8 mouse cellular contexts compared by ENCODE assay signal in the genomic region with DNA sequence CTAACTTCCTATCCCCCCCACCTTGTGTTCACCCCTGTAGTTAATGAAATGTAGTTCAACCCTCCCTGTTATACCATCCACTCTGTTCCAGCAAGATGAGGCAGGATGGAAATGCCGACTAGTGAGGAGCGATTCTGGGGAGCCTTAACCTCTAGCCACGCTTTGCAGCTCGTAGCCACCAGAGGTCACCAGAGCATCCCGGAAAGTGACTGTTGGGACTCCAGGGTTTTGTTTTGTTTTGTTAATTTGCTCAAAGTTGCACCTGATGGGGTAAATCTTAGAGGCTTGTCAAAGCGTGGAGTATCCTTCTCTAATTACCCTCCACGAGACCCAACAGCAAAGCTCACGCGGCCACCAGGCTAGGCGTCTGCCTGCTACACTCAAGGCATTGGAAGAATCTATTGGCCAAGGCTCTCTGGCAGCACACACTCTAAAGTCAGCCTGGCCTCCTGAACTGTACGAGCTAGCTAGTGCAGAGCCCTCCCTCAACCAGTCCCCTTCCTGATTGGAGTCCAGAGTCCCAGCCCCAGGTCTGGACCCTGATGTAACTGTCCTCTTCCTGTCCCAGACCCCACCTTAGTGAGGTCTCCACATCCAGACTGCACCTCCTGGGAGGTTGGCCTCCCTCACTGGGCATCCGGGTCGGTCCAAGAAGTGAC. TPM values are rescaled to one million over a fixed set of nuclear protein-coding genes. Genes with fewer than 3 reads are reported as not detected.
A peak's percentile ranks its signal among the peaks of the same experiment; 100 is the strongest.
DNase-seq lines count a peak whose midpoint lies in the region; ATAC-seq and TF ChIP-seq lines count a peak whose summit lies in the region.

No protein-coding gene starts in this region.

- TF ChIP-seq CTCF in thymus, adult 2 months (IDR thresholded peaks at IDR 0.05; ENCODE audit: borderline replicate concordance, control insufficient read depth, extremely low read depth, insufficient read depth, low read length, poor library complexity), result no peak
- peak; percentile 79 for TF ChIP-seq CTCF in brain, embryonic 14.5 days (IDR thresholded peaks at IDR 0.05; ENCODE audit: borderline replicate concordance, extremely low read depth, insufficient read depth, insufficient read length)
- peak; percentile 83 for TF ChIP-seq CTCF in lung, embryonic 14.5 days (IDR thresholded peaks at IDR 0.05; ENCODE audit: low read depth)
- peak; percentile 45; the same call in 1 of the 2 replicates for TF ChIP-seq CTCF in olfactory bulb, adult 2 months (IDR thresholded peaks at IDR 0.05; ENCODE audit: insufficient read depth, low read depth, low read length)

- peaks cover 4% of the 10 kb centered on the region; the same call in 1 of the 2 replicates for H3K4me1 ChIP-seq in thymus, adult 2 months (replicated peaks; ENCODE audit: control insufficient read depth, insufficient read depth, low read length)
- peaks cover 6% of the 10 kb centered on the region; the same call in 1 of the 2 replicates for H3K4me1 ChIP-seq in forebrain, embryonic 15.5 days
- 0 out of 2 replicates have a peak, but pooled peaks cover 2% of the 10 kb centered on the region for H3K4me1 ChIP-seq in intestine, embryonic 15.5 days (replicated peaks)
- H3K4me1 ChIP-seq in lung, embryonic 14.5 days (ENCODE audit: insufficient read depth), result no peaks in the 10 kb centered on the region
- H3K4me1 ChIP-seq in olfactory bulb, adult 2 months (ENCODE audit: control insufficient read depth, insufficient read depth, low read length), result peaks cover 4% of the 10 kb centered on the region; the same call in 1 of the 2 replicates

- H3K36me3 ChIP-seq in thymus, adult 2 months (ENCODE audit: control insufficient read depth, insufficient read depth, low read length), result peaks cover 20% of the 10 kb centered on the region; the same call in 1 of the 2 replicates
- peaks cover 17% of the 10 kb centered on the region for H3K36me3 ChIP-seq in forebrain, embryonic 15.5 days
- peaks cover 6% of the 10 kb centered on the region for H3K36me3 ChIP-seq in intestine, embryonic 15.5 days
- peaks cover 23% of the 10 kb centered on the region for H3K36me3 ChIP-seq in lung, embryonic 14.5 days (ENCODE audit: insufficient read depth)

- H3K27ac ChIP-seq in thymus, adult 2 months (ENCODE audit: control insufficient read depth, insufficient read depth, low read length), result no peak overlapping the region
- no peak overlapping the region for H3K27ac ChIP-seq in forebrain, embryonic 15.5 days (replicated peaks)
- H3K27ac ChIP-seq in intestine, embryonic 15.5 days, result no peak overlapping the region
- H3K27ac ChIP-seq in lung, embryonic 14.5 days (ENCODE audit: low read depth), result no peak overlapping the region
- no peak overlapping the region for H3K27ac ChIP-seq in olfactory bulb, adult 2 months (ENCODE audit: insufficient read depth, low read depth, low read length)

- peak; percentile 23; the same call in 1 of the 2 replicates for ATAC-seq in forebrain, embryonic 15.5 days (replicated peaks)
- peak; percentile 57 for ATAC-seq in intestine, embryonic 15.5 days
- ATAC-seq in lung, embryonic 14.5 days (ENCODE audit: insufficient read depth), result peak; percentile 66

- 26% methylated on average over 13 of the region's 13 CpGs for whole genome bisulfite sequencing in thymus, adult 2 months
- 5% methylated on average over 13 of the region's 13 CpGs for WGBS in forebrain, embryonic 15.5 days
- 10% methylated on average over 13 of the region's 13 CpGs for WGBS in intestine, embryonic 15.5 days
- 8% methylated on average over 13 of the region's 13 CpGs for WGBS in lung, embryonic 14.5 days
- WGBS in olfactory bulb, adult 2 months, result 12% methylated on average over 13 of the region's 13 CpGs

- H3K9me3 ChIP-seq in forebrain, embryonic 15.5 days, result no peaks in the 10 kb centered on the region
- no peaks in the 10 kb centered on the region for H3K9me3 ChIP-seq in intestine, embryonic 15.5 days
- H3K9me3 ChIP-seq in lung, embryonic 14.5 days (ENCODE audit: low read depth, low read length), result no peaks in the 10 kb centered on the region

- no peak overlapping the region for H3K4me3 ChIP-seq in thymus, adult 2 months (ENCODE audit: control insufficient read depth, insufficient read depth, low read length)
- H3K4me3 ChIP-seq in forebrain, embryonic 15.5 days, result no peak overlapping the region
- H3K4me3 ChIP-seq in intestine, embryonic 15.5 days (replicated peaks), result no peak overlapping the region
- no peak overlapping the region for H3K4me3 ChIP-seq in lung, embryonic 14.5 days (ENCODE audit: low read depth, low read length)
- no peak overlapping the region for H3K4me3 ChIP-seq in olfactory bulb, adult 2 months (ENCODE audit: insufficient read depth, low read depth, low read length)

- H3K9ac ChIP-seq in forebrain, embryonic 15.5 days (replicated peaks), result no peak overlapping the region
- H3K9ac ChIP-seq in intestine, embryonic 15.5 days, result no peak overlapping the region
- no peak overlapping the region for H3K9ac ChIP-seq in lung, embryonic 14.5 days

- DNase-seq in thymus, adult 2 months, result peak; percentile 51
- no peak for DNase-seq in thymus, adult 18-20 months
- peak; percentile 56 for DNase-seq in brain, embryonic 14.5 days (ENCODE audit: low read depth)
- peak; percentile 85 for DNase-seq in lung, embryonic 14.5 days
- no peak for DNase-seq in left cerebral cortex, adult 9 months (ENCODE audit: low spot score in 2 of 2)

- no peak overlapping the region for H3K4me2 ChIP-seq in forebrain, embryonic 15.5 days (replicated peaks)
- peak overlapping the region; percentile 33 for H3K4me2 ChIP-seq in intestine, embryonic 15.5 days (replicated peaks)
- 0 out of 2 replicates have a peak overlapping the region, but pooled peaks have one; percentile 33 for H3K4me2 ChIP-seq in lung, embryonic 14.5 days

- H3K27me3 ChIP-seq in thymus, adult 2 months (ENCODE audit: control insufficient read depth, insufficient read depth, low read length), result no peaks in the 10 kb centered on the region
- H3K27me3 ChIP-seq in forebrain, embryonic 15.5 days, result no peaks in the 10 kb centered on the region
- H3K27me3 ChIP-seq in intestine, embryonic 15.5 days (replicated peaks), result no peaks in the 10 kb centered on the region
- H3K27me3 ChIP-seq in lung, embryonic 14.5 days (ENCODE audit: insufficient read depth, low read length), result no peaks in the 10 kb centered on the region

- TF ChIP-seq POLR2A in thymus, adult 2 months (IDR thresholded peaks at IDR 0.05; ENCODE audit: control insufficient read depth, extremely low read depth, insufficient read depth, low read length, poor library complexity), result no peak
- no peak for TF ChIP-seq POLR2A in brain, embryonic 14.5 days (IDR thresholded peaks at IDR 0.05; ENCODE audit: borderline replicate concordance, extremely low read depth, insufficient read depth, insufficient read length, poor library complexity, severe bottlenecking)
- TF ChIP-seq POLR2A in olfactory bulb, adult 2 months (IDR thresholded peaks at IDR 0.05; ENCODE audit: insufficient read depth, low read depth, low read length), result no peak

RNA-seq across cellular contexts. Expression of a gene that starts 8.6 kb away (rescaled TPM):
- polyA plus RNA-seq in thymus, adult 2 months (2012; rRNA removed), result 0.28 and 0.35 TPM in 2 replicates
- polyA plus RNA-seq in brain, embryonic 14.5 days (2012; rRNA removed), result 1.5 and 6.4 TPM in 2 replicates
- polyA plus RNA-seq in forebrain, embryonic 15.5 days (2015; fragmentation: Nextera tagmentation; extraction: Ambion mirVana), result 2.0 and 3.0 TPM in 2 replicates
- 7.1 and 8.2 TPM in 2 replicates for polyA plus RNA-seq in intestine, embryonic 15.5 days (2015; fragmentation: Nextera tagmentation; extraction: Ambion mirVana)
- polyA plus RNA-seq in lung, embryonic 14.5 days (2014; fragmentation: Nextera tagmentation; extraction: Ambion mirVana), result 4.0 and 5.2 TPM in 2 replicates
- polyA plus RNA-seq in olfactory bulb, adult 2 months (2012; ENCODE audit: insufficient read depth, insufficient read length, low replicate concordance, missing spikeins), result not detected in 2 replicates

RNA-seq across cellular contexts. Expression of a gene that starts 15.9 kb away (rescaled TPM):
- 48.0 and 55.1 TPM in 2 replicates for polyA plus RNA-seq in thymus, adult 2 months (2012; rRNA removed)
- polyA plus RNA-seq in brain, embryonic 14.5 days (2012; rRNA removed), result 123 and 136 TPM in 2 replicates
- 175 and 182 TPM in 2 replicates for polyA plus RNA-seq in forebrain, embryonic 15.5 days (2015; fragmentation: Nextera tagmentation; extraction: Ambion mirVana)
- polyA plus RNA-seq in intestine, embryonic 15.5 days (2015; fragmentation: Nextera tagmentation; extraction: Ambion mirVana), result 94.2 and 99.7 TPM in 2 replicates
- 26.7 and 28.9 TPM in 2 replicates for polyA plus RNA-seq in lung, embryonic 14.5 days (2014; fragmentation: Nextera tagmentation; extraction: Ambion mirVana)
- 342 TPM in 1 of 2 replicates, not detected in the other for polyA plus RNA-seq in olfactory bulb, adult 2 months (2012; ENCODE audit: insufficient read depth, insufficient read length, low replicate concordance, missing spikeins)

RNA-seq across cellular contexts. Expression of a gene that starts 21.9 kb away (rescaled TPM):
- polyA plus RNA-seq in thymus, adult 2 months (2012; rRNA removed), result 74.6 and 84.2 TPM in 2 replicates
- polyA plus RNA-seq in brain, embryonic 14.5 days (2012; rRNA removed), result 182 and 209 TPM in 2 replicates
- polyA plus RNA-seq in forebrain, embryonic 15.5 days (2015; fragmentation: Nextera tagmentation; extraction: Ambion mirVana), result 76.8 and 79.6 TPM in 2 replicates
- 26.7 and 27.6 TPM in 2 replicates for polyA plus RNA-seq in intestine, embryonic 15.5 days (2015; fragmentation: Nextera tagmentation; extraction: Ambion mirVana)
- polyA plus RNA-seq in lung, embryonic 14.5 days (2014; fragmentation: Nextera tagmentation; extraction: Ambion mirVana), result 50.7 and 61.1 TPM in 2 replicates
- 379 TPM in 1 of 2 replicates, not detected in the other for polyA plus RNA-seq in olfactory bulb, adult 2 months (2012; ENCODE audit: insufficient read depth, insufficient read length, low replicate concordance, missing spikeins)

RNA-seq across cellular contexts. Expression of a gene that starts 43.5 kb away (rescaled TPM):
- 66.0 and 67.9 TPM in 2 replicates for polyA plus RNA-seq in thymus, adult 2 months (2012; rRNA removed)
- polyA plus RNA-seq in brain, embryonic 14.5 days (2012; rRNA removed), result 67.8 and 81.6 TPM in 2 replicates
- 81.9 and 85.3 TPM in 2 replicates for polyA plus RNA-seq in forebrain, embryonic 15.5 days (2015; fragmentation: Nextera tagmentation; extraction: Ambion mirVana)
- 55.4 and 60.7 TPM in 2 replicates for polyA plus RNA-seq in intestine, embryonic 15.5 days (2015; fragmentation: Nextera tagmentation; extraction: Ambion mirVana)
- 52.8 and 56.8 TPM in 2 replicates for polyA plus RNA-seq in lung, embryonic 14.5 days (2014; fragmentation: Nextera tagmentation; extraction: Ambion mirVana)
- polyA plus RNA-seq in olfactory bulb, adult 2 months (2012; ENCODE audit: insufficient read depth, insufficient read length, low replicate concordance, missing spikeins), result not detected in 2 replicates

RNA-seq across cellular contexts. Expression of a gene that starts 47.5 kb away (rescaled TPM):
- polyA plus RNA-seq in thymus, adult 2 months (2012; rRNA removed), result 0.83 and 1.4 TPM in 2 replicates
- 14.8 and 21.6 TPM in 2 replicates for polyA plus RNA-seq in brain, embryonic 14.5 days (2012; rRNA removed)
- 12.7 and 16.0 TPM in 2 replicates for polyA plus RNA-seq in forebrain, embryonic 15.5 days (2015; fragmentation: Nextera tagmentation; extraction: Ambion mirVana)
- polyA plus RNA-seq in intestine, embryonic 15.5 days (2015; fragmentation: Nextera tagmentation; extraction: Ambion mirVana), result 7.1 and 7.4 TPM in 2 replicates
- 1.3 and 2.5 TPM in 2 replicates for polyA plus RNA-seq in lung, embryonic 14.5 days (2014; fragmentation: Nextera tagmentation; extraction: Ambion mirVana)
- polyA plus RNA-seq in olfactory bulb, adult 2 months (2012; ENCODE audit: insufficient read depth, insufficient read length, low replicate concordance, missing spikeins), result not detected in 2 replicates

Comparison
In these comparisons a context has a peak if more than half of its experiments do, and no peak if none do; other contexts are left out.
1. DNase-seq: peak in thymus, adult 2 months (single experiment), brain, embryonic 14.5 days (single experiment) and lung, embryonic 14.5 days (single experiment); none in thymus, adult 18-20 months (0 of 2) and left cerebral cortex, adult 9 months (0 of 2).
2. Peak in every context shown above with its lines, with median percentiles within 50 percentile points of each other: ATAC-seq.